Mouse (Mus musculus) heart, embryonic 12.5 days (tissue): ENCODE measurements around the gene Scd2. TPM values are rescaled to one million over a fixed set of nuclear protein-coding genes. Genes with fewer than 3 reads are reported as not detected.

Experiments used
- ATAC-seq: fragments of 200-750 bp; cut with Nextera tagmentation; 2 replicates; pipeline ENCODE4 v1.8.0; 2017; ENCODE audit warnings: moderate TSS enrichment, moderate library complexity; ENCODE audit not compliant: insufficient number of reproducible peaks, low FRiP score
- H3K27ac ChIP-seq: fragments of 300-500 bp; sonication (generic); 2 replicates; pipeline ENCODE4 v1.5.1; 2016; ENCODE audit warnings: mild to moderate bottlenecking, moderate library complexity; ENCODE audit not compliant: poor library complexity, severe bottlenecking
- H3K27me3 ChIP-seq: fragments of 300-500 bp; sonication (generic); replicated peaks from 2 replicates; pipeline ENCODE4 v1.6.1; 2016; ENCODE audit warnings: mild to moderate bottlenecking, moderate library complexity
- H3K36me3 ChIP-seq: fragments of 300-500 bp; sonication (generic); 2 replicates; pipeline ENCODE4 v1.6.1; 2016; ENCODE audit warnings: mild to moderate bottlenecking, moderate library complexity
- H3K4me1 ChIP-seq: fragments of 300-500 bp; sonication (generic); replicated peaks from 2 replicates; pipeline ENCODE4 v1.6.1; 2016; ENCODE audit warnings: mild to moderate bottlenecking
- H3K4me2 ChIP-seq: fragments of 300-500 bp; sonication (generic); 2 replicates; pipeline ENCODE4 v1.6.1; 2016; ENCODE audit warnings: mild to moderate bottlenecking, moderate library complexity
- H3K4me3 ChIP-seq: fragments of 300-500 bp; sonication (generic); 2 replicates; pipeline ENCODE4 v1.5.1; 2016; ENCODE audit warnings: mild to moderate bottlenecking
- H3K9ac ChIP-seq: fragments of 300-500 bp; sonication (generic); 2 replicates; pipeline ENCODE4 v1.6.1; 2016; ENCODE audit warnings: mild to moderate bottlenecking, moderate library complexity
- H3K9me3 ChIP-seq: fragments of 300-500 bp; sonication (generic); replicated peaks from 2 replicates; pipeline ENCODE4 v1.6.1; 2016; ENCODE audit warnings: mild to moderate bottlenecking, moderate library complexity
- WGBS: fragments of 180-500 bp; shearing (Covaris S2); methylation state at CpG from one replicate; pipeline ENCODE4 v1.1.7; 2016; 5-methylcytosine and 5-hydroxymethylcytosine counted together
- polyA plus RNA-seq: library from polyadenylated mRNA; unstranded; fragments of >200 nt; fragmentation: Nextera tagmentation; extraction: Ambion mirVana; gene quantifications from 2 replicates; pipeline ENCODE4 v1.2.1, GENCODE M21; 2016

The Scd2 gene
- polyA plus RNA-seq, 1 experiment from 2014 or later: 216 TPM

GRCm38 (mm10) chr19:44299078-44299477 is 5.6 kb downstream of the Scd2 start:
- peaks cover 91% of the 10 kb centered on the region for H3K36me3 ChIP-seq
- peaks cover 70% of the 10 kb centered on the region for H3K4me1 ChIP-seq
- no peak for ATAC-seq
- H3K4me3 ChIP-seq: no peak overlapping the region
- peak overlapping the region; percentile 91 for H3K4me2 ChIP-seq
- H3K27ac ChIP-seq: no peak overlapping the region
- 91% methylated on average over 9 of the region's 9 CpGs for WGBS
- H3K9ac ChIP-seq: peak overlapping the region; percentile 16; the same call in 1 of the 2 replicates
- no peaks in the 10 kb centered on the region for H3K9me3 ChIP-seq
- H3K27me3 ChIP-seq: no peaks in the 10 kb centered on the region

- Histone ChIP-seq H3K4me2 (0 out of 2 replicates have a peak overlapping the region, but pooled peaks have one; percentile 13), H3K36me3 (peaks cover 98% of the 10 kb centered on the region), H3K4me3 (no peak overlapping the region), H3K27ac (no peak overlapping the region), H3K9me3 (no peaks in the 10 kb centered on the region), H3K9ac (0 out of 2 replicates have a peak overlapping the region, but pooled peaks have one; percentile 10), H3K27me3 (no peaks in the 10 kb centered on the region), H3K4me1 (peaks cover 70% of the 10 kb centered on the region)
- ATAC-seq: no peak
- WGBS: 13% methylated on average over 6 of the region's 6 CpGs
These were observed 6.4 kb downstream of the Scd2 start for GRCm38 (mm10) chr19:44299902-44300301.

- no peaks in the 10 kb centered on the region for H3K9me3 ChIP-seq
- no peak overlapping the region for H3K9ac ChIP-seq
- no peak overlapping the region for H3K27ac ChIP-seq
- no peaks in the 10 kb centered on the region for H3K27me3 ChIP-seq
- peaks cover 98% of the 10 kb centered on the region for H3K36me3 ChIP-seq
- WGBS: 81% methylated on average over 7 of the region's 7 CpGs
- H3K4me1 ChIP-seq: peaks cover 64% of the 10 kb centered on the region
- H3K4me3 ChIP-seq: no peak overlapping the region
- ATAC-seq: no peak
- H3K4me2 ChIP-seq: no peak overlapping the region
These were observed 7.0 kb downstream of the Scd2 start for GRCm38 (mm10) chr19:44300520-44300919.

- Histone ChIP-seq H3K36me3 (peaks cover 97% of the 10 kb centered on the region), H3K4me3 (no peak overlapping the region), H3K4me2 (no peak overlapping the region), H3K9ac (no peak overlapping the region), H3K4me1 (peaks cover 58% of the 10 kb centered on the region), H3K27me3 (no peaks in the 10 kb centered on the region), H3K9me3 (no peaks in the 10 kb centered on the region), H3K27ac (no peak overlapping the region)
- WGBS: 85% methylated on average over 16 of the region's 16 CpGs
- no peak for ATAC-seq
These were observed 7.7 kb downstream of the Scd2 start for GRCm38 (mm10) chr19:44301176-44301575.

- Histone ChIP-seq H3K4me2 (no peak overlapping the region), H3K9me3 (no peaks in the 10 kb centered on the region), H3K4me3 (no peak overlapping the region), H3K27ac (no peak overlapping the region), H3K36me3 (peaks cover 97% of the 10 kb centered on the region), H3K9ac (no peak overlapping the region), H3K27me3 (no peaks in the 10 kb centered on the region), H3K4me1 (peaks cover 52% of the 10 kb centered on the region)
- no peak for ATAC-seq
- WGBS: 78% methylated on average over 9 of the region's 9 CpGs
These were observed 8.3 kb downstream of the Scd2 start for GRCm38 (mm10) chr19:44301671-44302305.

DNA sequence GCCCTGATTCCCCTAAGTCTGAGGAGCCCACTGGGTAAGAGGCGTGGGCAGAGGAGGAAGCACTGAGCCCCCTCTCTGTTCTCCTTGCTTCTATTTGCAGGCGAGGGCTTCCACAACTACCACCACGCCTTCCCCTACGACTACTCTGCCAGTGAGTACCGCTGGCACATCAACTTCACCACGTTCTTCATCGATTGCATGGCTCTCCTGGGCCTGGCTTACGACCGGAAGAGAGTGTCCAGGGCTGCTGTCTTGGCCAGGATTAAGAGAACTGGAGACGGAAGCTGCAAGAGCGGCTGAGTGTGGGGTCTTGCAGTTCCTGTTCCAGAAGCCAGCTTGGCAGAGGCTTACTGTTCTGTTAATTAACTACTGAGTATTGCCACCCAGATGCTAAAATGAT is 9.4 kb downstream of the Scd2 start:
- H3K36me3 ChIP-seq: peaks cover 97% of the 10 kb centered on the region
- H3K4me2 ChIP-seq: no peak overlapping the region
- no peak overlapping the region for H3K9ac ChIP-seq
- H3K9me3 ChIP-seq: no peaks in the 10 kb centered on the region
- no peak overlapping the region for H3K4me3 ChIP-seq
- no peak for ATAC-seq
- no peaks in the 10 kb centered on the region for H3K27me3 ChIP-seq
- 91% methylated on average over 11 of the region's 11 CpGs for WGBS
- H3K27ac ChIP-seq: no peak overlapping the region
- H3K4me1 ChIP-seq: peaks cover 41% of the 10 kb centered on the region

DNA sequence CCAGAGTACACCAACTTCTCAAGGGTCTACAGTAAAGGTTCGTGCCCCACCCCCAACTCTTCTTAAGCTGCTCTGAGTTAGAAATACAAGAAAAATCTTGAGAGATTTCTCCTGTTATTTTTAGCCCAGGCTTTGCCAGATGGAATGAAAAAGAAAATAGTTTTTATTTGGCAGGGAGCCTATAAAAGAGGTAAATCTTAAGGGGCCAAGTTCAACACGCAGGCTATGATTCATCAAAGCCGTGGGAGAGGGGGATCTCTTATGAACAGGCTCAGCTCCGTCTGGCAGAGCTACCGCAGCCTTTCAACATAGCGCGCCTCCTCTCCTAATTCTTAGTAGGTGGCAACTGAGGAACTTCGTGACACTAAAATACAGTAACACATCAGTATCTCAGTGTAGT is 10.0 kb downstream of the Scd2 start:
- ATAC-seq: no peak
- H3K9me3 ChIP-seq: no peaks in the 10 kb centered on the region
- peaks cover 35% of the 10 kb centered on the region for H3K4me1 ChIP-seq
- no peak overlapping the region for H3K9ac ChIP-seq
- no peak overlapping the region for H3K27ac ChIP-seq
- H3K4me3 ChIP-seq: no peak overlapping the region
- H3K27me3 ChIP-seq: no peaks in the 10 kb centered on the region
- H3K4me2 ChIP-seq: no peak overlapping the region
- 82% methylated on average over 8 of the region's 8 CpGs for WGBS
- H3K36me3 ChIP-seq: peaks cover 95% of the 10 kb centered on the region

GRCm38 (mm10) chr19:44304419-44304818 is 10.9 kb downstream of the Scd2 start:
- WGBS: 88% methylated on average over 10 of the region's 10 CpGs
- peaks cover 86% of the 10 kb centered on the region for H3K36me3 ChIP-seq
- ATAC-seq: no peak
- no peak overlapping the region for H3K4me2 ChIP-seq
- H3K9me3 ChIP-seq: no peaks in the 10 kb centered on the region
- no peak overlapping the region for H3K27ac ChIP-seq
- H3K4me3 ChIP-seq: no peak overlapping the region
- no peaks in the 10 kb centered on the region for H3K27me3 ChIP-seq
- peaks cover 25% of the 10 kb centered on the region for H3K4me1 ChIP-seq
- H3K9ac ChIP-seq: 0 out of 2 replicates have a peak overlapping the region, but pooled peaks have one; percentile 20

- H3K27me3 ChIP-seq: no peaks in the 10 kb centered on the region
- 87% methylated on average over 16 of the region's 16 CpGs for WGBS
- H3K4me2 ChIP-seq: no peak overlapping the region
- H3K4me3 ChIP-seq: no peak overlapping the region
- ATAC-seq: no peak
- H3K9ac ChIP-seq: no peak overlapping the region
- H3K9me3 ChIP-seq: no peaks in the 10 kb centered on the region
- no peak overlapping the region for H3K27ac ChIP-seq
- peaks cover 80% of the 10 kb centered on the region for H3K36me3 ChIP-seq
- peaks cover 20% of the 10 kb centered on the region for H3K4me1 ChIP-seq
These were observed 11.5 kb downstream of the Scd2 start for GRCm38 (mm10) chr19:44304851-44305510.

DNA sequence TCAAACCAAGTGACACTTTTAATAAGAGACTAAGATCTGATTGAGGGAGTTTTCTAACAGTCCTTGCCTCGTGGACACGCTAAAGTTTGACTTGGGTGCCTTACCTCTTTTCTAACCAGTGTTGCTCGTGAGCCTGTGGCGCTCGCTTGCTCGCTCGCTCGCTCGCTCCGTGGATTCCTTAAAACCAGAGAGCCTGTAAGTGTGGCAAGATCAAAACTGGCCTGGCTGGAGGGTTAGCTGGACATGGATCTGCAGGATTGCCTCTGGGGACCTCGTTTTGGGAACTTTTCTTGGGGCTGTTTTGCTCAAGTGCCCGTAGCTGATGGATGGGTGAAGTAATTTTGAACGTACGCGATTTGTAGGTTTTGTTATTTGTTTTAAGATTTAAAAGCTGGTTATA is 12.2 kb downstream of the Scd2 start:
- H3K36me3 ChIP-seq: peaks cover 73% of the 10 kb centered on the region
- 90% methylated on average over 15 of the region's 15 CpGs for WGBS
- ATAC-seq: no peak

GRCm38 (mm10) chr19:44306171-44306570 is 12.7 kb downstream of the Scd2 start:
- Histone ChIP-seq H3K4me2 (no peak overlapping the region), H3K36me3 (peaks cover 68% of the 10 kb centered on the region), H3K9me3 (no peaks in the 10 kb centered on the region), H3K27ac (no peak overlapping the region), H3K4me3 (no peak overlapping the region), H3K9ac (no peak overlapping the region), H3K27me3 (no peaks in the 10 kb centered on the region), H3K4me1 (peaks cover 13% of the 10 kb centered on the region)
- 68% methylated on average over 7 of the region's 7 CpGs for WGBS
- ATAC-seq: no peak

More for the DNA sequence above, 12.2 kb downstream of the Scd2 start:
- Histone ChIP-seq H3K27me3 (no peaks in the 10 kb centered on the region), H3K4me3 (no peak overlapping the region), H3K4me1 (peaks cover 13% of the 10 kb centered on the region), H3K9me3 (no peaks in the 10 kb centered on the region), H3K27ac (no peak overlapping the region), H3K9ac (no peak overlapping the region), H3K4me2 (no peak overlapping the region)
